Comparison of ENCODE assay signal across 9 mouse cellular contexts in the genomic region with DNA sequence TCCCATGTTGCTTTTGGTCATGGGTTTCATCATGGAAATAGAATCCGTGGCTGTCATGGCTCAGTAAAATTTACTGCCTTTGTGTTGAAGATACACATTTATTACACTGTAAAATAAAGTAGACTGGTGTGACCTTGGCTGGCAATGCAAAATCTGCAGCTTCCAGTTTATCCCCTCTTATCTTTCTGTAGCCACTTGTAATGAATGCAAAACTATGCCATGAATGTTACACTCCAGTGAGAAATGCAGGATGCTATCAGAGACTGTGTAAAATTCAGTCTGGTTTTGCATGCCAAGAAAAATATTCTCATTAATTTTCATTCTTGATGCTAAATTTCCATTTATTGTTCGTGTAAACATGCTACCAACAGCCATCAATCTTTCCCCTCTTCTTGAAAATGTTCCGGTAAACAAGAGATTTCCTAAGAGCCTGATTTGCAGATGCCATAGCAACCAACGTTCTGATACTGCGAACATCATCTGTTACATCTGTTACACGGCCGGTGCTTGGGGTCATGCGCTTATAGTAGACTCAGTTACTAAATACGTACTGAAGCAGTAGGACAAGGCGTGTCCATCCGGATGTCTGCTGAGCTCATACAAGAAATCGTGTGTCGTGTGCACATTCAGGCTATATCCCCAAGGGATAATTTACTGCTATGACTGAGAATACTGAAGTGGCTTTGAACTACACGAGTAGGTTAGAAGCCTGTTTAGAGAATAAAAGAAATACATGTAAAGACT.
A peak's percentile ranks its signal among the peaks of the same experiment; 100 is the strongest.
DNase-seq lines count a peak whose midpoint lies in the region; ATAC-seq and TF ChIP-seq lines count a peak whose summit lies in the region.
"Had no signal": no experiment of that assay in that cellular context is flagged by ENCODE, and none has a peak within 500 bp of the region (broad histone marks: within the 10 kb centered on the region; RNA-seq: fewer than 3 reads in every experiment).

No protein-coding gene starts in this region.

- H3K4me1 ChIP-seq in forebrain, embryonic 15.5 days: no peaks in the 10 kb centered on the region
- H3K4me1 ChIP-seq in forebrain, embryonic 11.5 days (replicated peaks; ENCODE audit: control insufficient read depth, insufficient read depth, low read length): no peaks in the 10 kb centered on the region
- H3K4me1 ChIP-seq in hindbrain, embryonic 14.5 days (replicated peaks; ENCODE audit: control insufficient read depth, insufficient read depth, low read length): no peaks in the 10 kb centered on the region
- 0 out of 2 replicates have a peak, but pooled peaks cover 3% of the 10 kb centered on the region for H3K4me1 ChIP-seq in midbrain, embryonic 16.5 days (ENCODE audit: control insufficient read depth, insufficient read depth, low read length)
- peaks cover 5% of the 10 kb centered on the region for H3K4me1 ChIP-seq in thymus, adult 2 months (replicated peaks; ENCODE audit: control insufficient read depth, insufficient read depth, low read length)

- ATAC-seq in forebrain, embryonic 15.5 days (replicated peaks): 0 out of 2 replicates have a peak, but pooled peaks have one; percentile 38
- ATAC-seq in forebrain, embryonic 11.5 days (replicated peaks; ENCODE audit: low FRiP score): no peak
- peak; percentile 48; the same call in 1 of the 2 replicates for ATAC-seq in hindbrain, embryonic 14.5 days (ENCODE audit: low FRiP score)
- peak; percentile 77 for ATAC-seq in midbrain, embryonic 16.5 days

- no peaks in the 10 kb centered on the region for H3K9me3 ChIP-seq in forebrain, embryonic 15.5 days
- H3K9me3 ChIP-seq in forebrain, embryonic 11.5 days (ENCODE audit: control insufficient read depth, low read length): no peaks in the 10 kb centered on the region
- no peaks in the 10 kb centered on the region for H3K9me3 ChIP-seq in hindbrain, embryonic 14.5 days (ENCODE audit: control insufficient read depth, low read length)
- no peaks in the 10 kb centered on the region for H3K9me3 ChIP-seq in midbrain, embryonic 16.5 days (replicated peaks; ENCODE audit: control insufficient read depth, low read length, poor library complexity, severe bottlenecking)

- no peak overlapping the region for H3K4me2 ChIP-seq in forebrain, embryonic 15.5 days (replicated peaks)
- H3K4me2 ChIP-seq in forebrain, embryonic 11.5 days (ENCODE audit: low read depth, low read length, severe bottlenecking): no peak overlapping the region
- no peak overlapping the region for H3K4me2 ChIP-seq in hindbrain, embryonic 14.5 days (replicated peaks)
- H3K4me2 ChIP-seq in midbrain, embryonic 16.5 days (ENCODE audit: low read length): no peak overlapping the region

- TF ChIP-seq CTCF in thymus, adult 2 months (IDR thresholded peaks at IDR 0.05; ENCODE audit: borderline replicate concordance, control insufficient read depth, extremely low read depth, insufficient read depth, low read length, poor library complexity): no peak

- DNase-seq in forebrain, embryonic 11.5 days (ENCODE audit: low spot score): no peak
- peak; percentile 8 for DNase-seq in lung, postnatal 36 days
- DNase-seq in lung, postnatal 4 days: no peak
- DNase-seq in hindbrain, embryonic 14.5 days (ENCODE audit: low spot score): peak; percentile 57
- no peak for DNase-seq in thymus, adult 2 months
- DNase-seq in thymus, postnatal 14 days: no peak

- H3K27me3 ChIP-seq in forebrain, embryonic 15.5 days: no peaks in the 10 kb centered on the region
- no peaks in the 10 kb centered on the region for H3K27me3 ChIP-seq in forebrain, embryonic 11.5 days (ENCODE audit: control insufficient read depth, insufficient read depth, low read length)
- H3K27me3 ChIP-seq in hindbrain, embryonic 14.5 days (ENCODE audit: control insufficient read depth, insufficient read depth, low read length): no peaks in the 10 kb centered on the region
- H3K27me3 ChIP-seq in midbrain, embryonic 16.5 days (ENCODE audit: control insufficient read depth, insufficient read depth, low read depth, low read length): no peaks in the 10 kb centered on the region
- H3K27me3 ChIP-seq in thymus, adult 2 months (ENCODE audit: control insufficient read depth, insufficient read depth, low read length): no peaks in the 10 kb centered on the region

- H3K9ac ChIP-seq in forebrain, embryonic 15.5 days (replicated peaks): no peak overlapping the region
- no peak overlapping the region for H3K9ac ChIP-seq in forebrain, embryonic 11.5 days (ENCODE audit: low read length)
- no peak overlapping the region for H3K9ac ChIP-seq in hindbrain, embryonic 14.5 days
- no peak overlapping the region for H3K9ac ChIP-seq in midbrain, embryonic 16.5 days (ENCODE audit: low read depth, low read length)
- H3K9ac ChIP-seq: liver, embryonic 14.5 days had no signal

- H3K27ac ChIP-seq in forebrain, embryonic 15.5 days (replicated peaks): no peak overlapping the region
- no peak overlapping the region for H3K27ac ChIP-seq in forebrain, embryonic 11.5 days (ENCODE audit: low read depth, low read length)
- H3K27ac ChIP-seq in hindbrain, embryonic 14.5 days: no peak overlapping the region
- H3K27ac ChIP-seq in midbrain, embryonic 16.5 days (ENCODE audit: low read length): peak overlapping the region; percentile 1; the same call in 1 of the 2 replicates
- no peak overlapping the region for H3K27ac ChIP-seq in thymus, adult 2 months (ENCODE audit: control insufficient read depth, insufficient read depth, low read length)
- H3K27ac ChIP-seq: liver, embryonic 14.5 days had no signal

- H3K4me3 ChIP-seq in forebrain, embryonic 15.5 days: no peak overlapping the region
- no peak overlapping the region for H3K4me3 ChIP-seq in forebrain, embryonic 11.5 days (ENCODE audit: low read depth, low read length)
- no peak overlapping the region for H3K4me3 ChIP-seq in hindbrain, embryonic 14.5 days (replicated peaks; ENCODE audit: low read length)
- H3K4me3 ChIP-seq in midbrain, embryonic 16.5 days (ENCODE audit: low read depth, low read length): no peak overlapping the region
- no peak overlapping the region for H3K4me3 ChIP-seq in thymus, adult 2 months (ENCODE audit: control insufficient read depth, insufficient read depth, low read length)

- H3K36me3 ChIP-seq in forebrain, embryonic 15.5 days: no peaks in the 10 kb centered on the region
- no peaks in the 10 kb centered on the region for H3K36me3 ChIP-seq in forebrain, embryonic 11.5 days (ENCODE audit: control insufficient read depth, insufficient read depth, low read length)
- H3K36me3 ChIP-seq in hindbrain, embryonic 14.5 days (replicated peaks; ENCODE audit: control insufficient read depth, insufficient read depth): no peaks in the 10 kb centered on the region
- no peaks in the 10 kb centered on the region for H3K36me3 ChIP-seq in midbrain, embryonic 16.5 days (ENCODE audit: control insufficient read depth, insufficient read depth, low read length)
- no peaks in the 10 kb centered on the region for H3K36me3 ChIP-seq in thymus, adult 2 months (ENCODE audit: control insufficient read depth, insufficient read depth, low read length)

- 71% methylated on average over 14 of the region's 14 CpGs for WGBS in forebrain, embryonic 15.5 days
- 94% methylated on average over 14 of the region's 14 CpGs for WGBS in forebrain, embryonic 11.5 days
- WGBS in hindbrain, embryonic 14.5 days: 58% methylated on average over 14 of the region's 14 CpGs
- WGBS in midbrain, embryonic 16.5 days: 70% methylated on average over 14 of the region's 14 CpGs
- WGBS in thymus, adult 2 months: 94% methylated on average over 14 of the region's 14 CpGs

- TF ChIP-seq POLR2A in thymus, adult 2 months (IDR thresholded peaks at IDR 0.05; ENCODE audit: control insufficient read depth, extremely low read depth, insufficient read depth, low read length, poor library complexity): no peak

Comparison
In these comparisons a context has a peak if more than half of its experiments do, and no peak if none do; other contexts are left out.
1. DNase-seq: peak in lung, postnatal 36 days (single experiment) and hindbrain, embryonic 14.5 days (single experiment); none in forebrain, embryonic 11.5 days (single experiment), lung, postnatal 4 days (0 of 2), thymus, adult 2 months (single experiment) and thymus, postnatal 14 days (single experiment).